Mouse (Mus musculus) frontal cortex, adult (tissue): ENCODE data around the gene Fas.
A peak's percentile ranks its signal among the peaks of the same experiment; 100 is the strongest.

Experiments used
- ATAC-seq: cut with Nextera tagmentation; 2 replicates; pipeline ENCODE4 v1.9.2; 2017; ENCODE audit warnings: mild to moderate bottlenecking, moderate library complexity, mixed read lengths; ENCODE audit not compliant: low TSS enrichment

The Fas gene

DNA sequence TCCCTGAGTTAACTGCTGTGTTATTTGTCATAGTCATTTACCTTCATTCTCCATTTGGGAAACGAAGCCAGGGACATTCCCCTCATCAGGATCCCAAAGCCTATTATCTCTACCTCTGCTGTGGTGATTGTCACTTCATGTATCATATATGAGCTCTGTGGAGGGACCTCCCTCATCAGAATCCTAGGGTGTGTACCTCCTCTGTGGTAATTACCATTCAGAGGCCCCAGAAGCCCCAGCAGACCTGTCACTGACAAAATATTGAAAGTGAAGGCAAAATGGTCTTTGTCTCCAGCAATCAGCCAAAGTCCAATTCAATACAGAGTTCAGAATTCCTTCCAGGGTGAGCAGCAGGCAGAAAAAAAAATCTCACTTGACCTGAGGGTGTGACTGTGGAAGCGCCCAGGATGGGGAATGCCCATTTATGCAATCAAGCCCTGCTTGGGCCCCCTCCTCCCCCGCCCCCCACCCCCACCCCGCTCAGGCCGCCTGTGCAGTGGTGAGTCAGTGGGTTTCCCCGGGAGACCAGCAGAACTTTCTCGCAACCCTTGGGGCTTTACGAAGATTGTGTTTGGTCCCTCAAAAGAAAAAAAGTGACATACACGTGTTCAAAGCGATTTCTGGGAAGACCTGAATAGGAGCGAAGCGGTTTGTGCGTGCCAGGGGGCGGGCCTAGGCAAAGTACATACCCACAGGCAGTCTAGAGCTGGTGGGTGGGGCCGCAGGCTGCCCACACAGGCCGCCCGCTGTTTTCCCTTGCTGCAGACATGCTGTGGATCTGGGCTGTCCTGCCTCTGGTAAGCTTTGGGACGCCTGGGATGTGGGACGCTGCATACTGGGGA, at the start of gene Fas:
Gene Fas (plus strand): TSS at position 719 of the 842 bp plus-strand sequence.
- peak; percentile 67 for ATAC-seq

GRCm38 (mm10) chr19:34241247-34241915, 49.1 kb upstream of the Fas start:
- peak; percentile 47; the same call in 1 of the 2 replicates for ATAC-seq

- no peak for ATAC-seq
Observed at GRCm38 (mm10) chr19:34242925-34243324, 47.5 kb upstream of the Fas start.

DNA sequence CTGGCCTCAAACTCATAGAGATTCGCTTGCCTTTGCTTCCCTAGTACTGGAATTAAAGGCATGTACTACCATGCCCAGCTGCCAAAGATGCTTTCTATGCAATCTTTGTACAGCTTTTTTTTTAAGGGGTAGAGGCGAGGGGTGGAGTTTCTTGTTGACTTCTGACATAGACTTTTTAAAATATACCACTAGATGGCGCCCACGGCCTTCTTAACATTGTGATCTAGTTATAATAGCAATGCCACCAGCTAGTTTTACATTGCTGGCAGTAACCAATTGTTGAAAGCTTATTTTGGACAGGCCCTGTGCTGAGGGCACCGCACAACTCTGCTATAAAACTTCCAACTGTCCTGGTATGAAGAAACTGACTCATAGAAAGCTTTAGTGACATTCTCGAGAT, 46.4 kb upstream of the Fas start:
- peak; percentile 91 for ATAC-seq

DNA sequence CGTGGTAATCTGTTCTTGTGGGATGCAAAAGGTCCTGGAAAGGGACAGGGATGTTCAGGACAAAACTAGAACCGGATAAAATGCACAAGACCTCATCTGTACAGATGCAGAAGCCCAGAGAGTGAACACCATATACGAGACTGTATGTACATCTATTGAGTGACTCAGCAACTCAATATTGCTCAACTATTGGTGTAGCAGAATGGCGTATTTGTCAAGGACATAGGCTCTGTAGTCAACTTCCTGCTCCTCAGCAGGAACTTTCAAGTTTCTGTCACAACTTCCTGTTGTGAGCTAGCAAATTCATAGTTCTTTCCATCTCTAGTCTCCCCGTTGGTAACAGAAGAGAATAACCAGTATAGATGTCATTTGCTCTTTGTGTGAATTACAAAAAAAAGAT, 41.9 kb upstream of the Fas start:
- ATAC-seq, result no peak

DNA sequence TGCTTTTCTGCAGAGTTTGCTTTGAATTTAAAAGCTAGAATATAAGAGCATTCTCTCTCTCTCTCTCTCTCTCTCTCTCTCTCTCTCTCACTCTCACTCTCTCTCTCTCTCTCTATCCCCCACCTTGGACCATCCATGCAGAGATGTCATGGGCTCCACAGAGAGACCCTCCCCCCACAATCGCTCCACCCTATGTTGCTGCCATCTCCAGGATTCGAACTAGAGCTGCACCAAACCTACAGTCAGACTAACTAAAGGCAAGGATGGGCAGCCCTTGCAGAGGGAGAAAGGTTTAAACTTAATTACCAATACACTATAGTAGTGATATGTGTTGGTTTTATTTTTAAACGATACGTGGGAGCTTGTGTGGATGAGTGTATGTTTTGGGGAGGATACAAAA, 39.8 kb upstream of the Fas start:
- ATAC-seq, result no peak

DNA sequence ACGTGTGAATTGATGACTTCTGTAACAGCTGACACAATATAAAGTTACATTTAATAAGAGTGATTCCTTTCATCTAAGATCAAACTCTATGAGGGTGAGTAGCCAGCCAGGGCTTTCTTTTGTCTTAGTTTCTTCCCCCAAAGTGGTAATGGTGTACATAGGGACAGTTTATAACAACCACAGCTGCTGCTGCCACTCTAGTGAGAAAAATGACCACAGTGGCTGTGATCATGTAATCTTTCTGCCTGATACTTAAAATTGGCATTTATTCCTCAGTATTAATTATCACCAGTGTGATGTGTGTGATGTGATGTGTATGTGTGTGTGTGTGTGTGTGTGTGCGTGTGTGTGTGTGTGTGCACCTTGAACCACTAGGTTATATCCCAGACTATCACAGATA, 38.6 kb upstream of the Fas start:
- ATAC-seq, result no peak

GRCm38 (mm10) chr19:34252450-34252849, 38.0 kb upstream of the Fas start:
- peak; percentile 79 for ATAC-seq

- peak; percentile 91 for ATAC-seq
Observed at GRCm38 (mm10) chr19:34254101-34254879, 36.2 kb upstream of the Fas start.

DNA sequence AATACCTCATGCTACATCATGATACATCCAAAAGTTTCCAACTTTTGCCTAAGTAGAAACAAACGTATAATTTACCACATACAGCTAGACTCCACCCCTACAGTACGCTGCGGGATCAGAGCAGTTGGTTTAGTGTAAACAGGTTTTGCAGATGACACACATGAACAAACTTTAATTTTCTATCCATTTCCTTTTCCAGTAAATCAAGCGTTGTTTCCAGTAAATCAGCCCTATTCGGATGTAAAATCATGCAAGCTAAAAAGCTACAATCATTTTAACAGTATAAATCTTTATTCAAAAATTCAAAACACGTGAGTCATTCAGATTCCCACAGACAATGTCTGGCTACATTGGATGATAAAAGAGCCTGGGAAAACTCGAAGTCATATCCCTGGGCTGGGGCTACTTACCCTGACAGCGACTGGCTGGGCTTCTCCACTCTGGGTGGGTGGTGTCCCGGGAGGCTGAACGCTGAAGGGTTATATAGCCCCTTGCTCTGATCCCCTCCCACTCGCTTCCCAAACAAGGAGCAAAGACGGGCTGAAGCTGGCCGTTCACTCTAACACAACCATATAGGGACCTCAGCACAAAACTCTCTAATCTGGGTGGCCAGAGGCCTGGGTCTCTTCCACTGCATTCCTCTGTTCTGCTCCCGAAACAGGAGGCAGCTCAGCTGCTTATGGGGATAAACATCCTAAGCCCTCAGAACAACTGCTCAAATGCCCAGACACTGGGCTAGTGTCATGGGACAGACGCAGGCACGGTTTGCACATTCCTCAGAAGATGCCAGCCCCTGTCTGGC, 35.4 kb upstream of the Fas start, which contains the start of gene Acta2:
Gene Acta2 (minus strand): TSS at position 711 of the 802 bp plus-strand sequence.
- ATAC-seq, result no peak

DNA sequence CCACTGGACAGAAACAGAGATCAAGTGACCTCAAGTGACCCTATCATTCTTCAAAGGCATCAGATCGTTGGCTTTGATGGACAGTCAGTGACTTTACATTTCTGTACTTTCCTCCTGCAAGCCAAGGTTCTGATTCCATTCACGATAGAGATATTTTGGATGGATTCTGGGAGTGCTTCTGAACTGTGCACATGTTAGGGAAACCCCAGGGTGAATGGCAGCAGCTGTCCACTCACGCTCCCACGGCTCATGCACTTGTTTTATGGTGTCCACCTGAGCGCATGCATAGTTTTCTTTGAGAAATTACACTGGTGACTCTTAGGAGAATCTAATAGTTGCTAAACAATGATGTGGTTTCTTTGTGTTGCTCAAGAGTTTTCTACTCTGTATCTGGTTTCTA, 34.3 kb upstream of the Fas start:
- no peak for ATAC-seq

- ATAC-seq, result no peak
Observed at GRCm38 (mm10) chr19:34256936-34257335, 33.5 kb upstream of the Fas start.

DNA sequence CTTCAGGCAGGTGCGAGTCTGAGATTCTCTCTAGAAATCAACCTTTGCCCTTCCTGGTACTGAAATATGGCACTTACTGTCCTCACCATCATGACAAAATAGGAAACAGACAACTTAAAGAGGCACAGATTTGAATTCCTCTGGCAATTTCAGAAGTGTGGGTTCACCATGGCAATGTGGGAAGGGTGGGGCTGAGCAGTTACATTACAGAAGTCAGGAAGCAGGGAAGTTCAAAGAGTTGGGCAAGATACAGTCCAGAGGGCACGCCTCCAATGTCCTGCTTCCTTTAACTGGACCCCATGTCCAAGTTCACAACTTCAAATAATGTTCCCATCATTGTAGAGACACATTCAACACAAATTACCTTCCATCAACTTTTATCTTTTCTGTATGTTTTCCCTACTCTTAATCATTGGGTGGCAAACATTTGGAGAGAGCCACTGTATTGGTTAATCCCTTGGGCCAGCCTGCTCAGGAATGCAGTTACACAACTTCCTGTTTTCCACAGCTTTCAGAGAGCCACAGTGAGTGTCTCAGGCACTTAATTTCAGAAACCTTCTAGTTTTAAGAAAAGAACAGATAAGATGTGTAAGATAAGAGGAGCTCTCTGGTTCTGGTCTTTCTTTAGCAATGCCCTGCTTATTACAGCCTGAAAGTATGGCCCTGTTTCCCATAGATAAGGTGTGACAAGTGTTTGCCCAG, 28.0 kb upstream of the Fas start:
- ATAC-seq, result no peak

- ATAC-seq, result no peak
Observed at GRCm38 (mm10) chr19:34265604-34266193, 24.8 kb upstream of the Fas start.

DNA sequence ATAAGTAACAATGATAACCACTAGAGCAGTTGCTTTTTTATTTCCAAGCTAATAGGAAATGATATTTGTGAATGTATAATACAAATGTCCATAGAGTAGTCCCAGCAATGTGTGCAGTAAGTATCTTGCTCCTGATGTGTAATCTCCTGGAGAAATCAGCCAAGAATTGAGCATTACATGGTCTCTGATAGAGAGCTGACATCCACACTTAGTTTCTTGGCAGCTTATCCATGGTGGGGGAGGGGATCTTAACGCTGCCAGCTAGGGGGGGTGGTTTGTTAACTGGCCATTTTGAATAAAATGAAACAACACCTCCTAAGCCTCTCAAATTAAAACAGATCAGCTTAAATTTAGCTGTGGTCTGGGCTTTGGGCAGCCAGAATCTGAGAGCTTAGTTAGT, 21.5 kb upstream of the Fas start:
- ATAC-seq, result no peak

GRCm38 (mm10) chr19:34270106-34270726, 20.2 kb upstream of the Fas start:
- ATAC-seq, result no peak

DNA sequence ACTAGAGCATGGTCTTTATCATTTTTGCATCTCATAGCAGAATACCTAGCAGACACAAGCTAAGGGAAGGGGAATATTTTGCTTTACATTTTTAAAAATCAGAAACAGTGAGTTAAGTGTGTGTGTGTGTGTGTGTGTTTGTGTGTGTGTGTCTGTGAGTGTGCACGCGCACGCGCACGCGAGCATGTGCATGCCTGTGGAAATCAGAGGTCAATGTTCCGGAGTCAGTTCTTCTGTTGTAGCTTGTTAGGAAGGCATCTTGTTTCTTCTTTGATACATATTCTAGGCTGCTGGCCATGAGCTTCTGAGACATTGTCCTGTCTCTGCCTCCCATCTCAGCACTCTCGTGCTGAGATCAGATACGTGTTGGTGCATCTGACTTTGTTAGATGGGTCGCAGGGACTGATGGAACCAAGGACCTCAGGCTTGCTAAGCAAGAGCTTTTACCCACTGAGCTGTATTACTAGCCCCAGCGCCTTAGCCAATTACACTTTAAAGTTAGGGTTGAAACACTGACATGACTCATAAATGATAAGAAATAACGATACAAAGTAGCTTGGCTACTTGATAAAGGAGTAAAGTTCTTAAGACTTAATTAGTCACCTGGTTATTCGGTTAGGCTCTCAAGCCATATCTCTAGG, 19.5 kb upstream of the Fas start:
- ATAC-seq, result no peak

DNA sequence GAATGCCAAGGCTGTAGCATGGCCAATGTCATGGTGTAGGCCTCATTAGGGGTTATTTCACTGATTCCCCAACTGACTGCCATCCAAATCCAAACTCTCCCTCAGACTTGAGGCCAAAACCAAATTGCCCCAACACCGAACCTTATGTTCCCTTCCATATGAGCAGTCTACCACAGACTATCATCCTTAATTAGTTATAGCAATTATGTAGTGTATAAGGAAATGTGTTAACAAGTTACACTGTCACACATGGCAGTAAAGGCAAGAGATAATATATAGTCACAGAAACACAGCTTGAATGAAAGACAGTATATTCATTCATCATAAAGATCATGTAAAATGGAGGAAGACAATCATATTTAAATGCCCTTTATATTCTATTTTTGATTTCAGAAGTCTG, 17.4 kb upstream of the Fas start:
- no peak for ATAC-seq

DNA sequence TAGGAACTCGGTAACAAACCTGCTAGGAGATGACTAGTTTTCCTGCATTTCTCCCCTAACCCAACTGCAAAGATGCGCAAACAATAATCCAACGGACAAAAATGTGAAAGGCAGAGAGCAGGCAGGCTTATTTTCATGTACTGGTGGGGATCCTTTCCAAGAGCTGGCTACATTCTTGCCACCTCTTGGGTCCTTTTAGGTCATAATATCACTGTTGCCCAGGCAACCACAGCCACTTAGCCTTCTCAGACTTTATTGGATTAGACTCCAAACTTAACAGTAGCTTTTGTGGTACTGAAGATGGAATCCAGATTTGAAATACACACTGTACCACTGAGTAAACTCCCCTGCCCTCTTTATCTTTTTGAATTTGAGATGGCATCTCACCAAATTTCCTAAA, 12.4 kb upstream of the Fas start:
- ATAC-seq, result no peak

DNA sequence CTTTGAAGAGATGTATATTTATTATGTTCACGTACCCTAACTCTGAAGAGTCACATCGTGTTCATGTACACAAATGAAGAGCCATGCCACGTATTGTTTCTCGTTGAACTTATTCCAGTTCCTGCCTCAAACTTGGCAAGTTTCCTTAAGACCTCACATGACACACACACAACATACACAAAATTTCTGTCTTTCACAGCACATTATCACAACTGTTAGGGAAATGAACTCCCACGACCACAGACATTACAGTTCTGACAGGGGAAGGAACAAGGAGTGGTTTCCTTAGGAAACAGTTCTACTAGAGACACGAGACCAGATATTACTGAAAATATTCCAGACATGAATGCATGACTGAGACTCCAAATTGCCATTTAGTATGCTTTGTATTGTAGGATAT, 6.9 kb upstream of the Fas start:
- no peak for ATAC-seq
